Mouse (Mus musculus) kidney, postnatal 4 days (tissue): Measurements from ENCODE around the gene Wdr70.
A peak's percentile ranks its signal among the peaks of the same experiment; 100 is the strongest.

Experiments used
- DNase-seq, 2 experiments: peaks; one replicate each; pipeline ENCODE4 v3.0.0; 2021; ENCODE audit warnings: mixed read lengths in 2 of 2

Wdr70 gene

GRCm38 (mm10) chr15:7857418-7857817, 241.6 kb downstream of the Wdr70 start:
- DNase-seq = no peak

GRCm38 (mm10) chr15:7842398-7842797, 256.6 kb downstream of the Wdr70 start:
- DNase-seq = no peak

GRCm38 (mm10) chr15:7841664-7842063, 257.3 kb downstream of the Wdr70 start:
- no peak for DNase-seq

GRCm38 (mm10) chr15:7838921-7839309, 260.1 kb downstream of the Wdr70 start:
- DNase-seq = no peak

- DNase-seq = peak in 1 of 2 experiments; percentile 15
Measured at GRCm38 (mm10) chr15:7838060-7838920, 260.7 kb downstream of the Wdr70 start.

- DNase-seq = no peak
Measured at GRCm38 (mm10) chr15:7835404-7835803, 263.6 kb downstream of the Wdr70 start.

- peak; percentile 8 to 27 for DNase-seq
Measured at GRCm38 (mm10) chr15:7825530-7825929, 273.5 kb downstream of the Wdr70 start.

GRCm38 (mm10) chr15:7823886-7824285, 275.1 kb downstream of the Wdr70 start:
- no peak for DNase-seq
